Mouse (Mus musculus): ENCODE data around the gene Rnf224. TPM values are rescaled to one million over a fixed set of nuclear protein-coding genes. Genes with fewer than 3 reads are reported as not detected.
A peak's percentile ranks its signal among the peaks of the same experiment; 100 is the strongest.

Gene Rnf224
- polyA plus RNA-seq, 1 experiment from 2014 or later, result not detected

- Histone ChIP-seq H3K27ac (peak within 1 kb of the TSS; percentile 96), H3K9ac (replicated peaks) (peak within 1 kb of the TSS; percentile 94), H3K4me2 (replicated peaks) (peak within 1 kb of the TSS; percentile 98), H3K36me3 (peaks cover 13% of the 10 kb centered on the region), H3K4me1 (replicated peaks) (peaks cover 26% of the 10 kb centered on the region), H3K4me3 (replicated peaks) (peak within 1 kb of the TSS; percentile 89), H3K27me3 (no peaks in the 10 kb centered on the region), H3K9me3 (no peaks in the 10 kb centered on the region)
- WGBS, result under 1% methylated on average over 17 of the region's 17 CpGs
- ATAC-seq, result no peak
These were observed 12.2 kb downstream of the Rnf224 start, which contains the start of gene Tubb4b for GRCm38 (mm10) chr2:25224492-25224765. Tubb4b (minus strand) TSS chr2:25224702.

GRCm38 (mm10) chr2:25223681-25224491 lies 12.7 kb downstream of the Rnf224 start:
- Histone ChIP-seq H3K36me3 (peaks cover 13% of the 10 kb centered on the region), H3K27me3 (no peaks in the 10 kb centered on the region), H3K27ac (peak overlapping the region; percentile 90), H3K4me1 (replicated peaks) (peaks cover 24% of the 10 kb centered on the region), H3K9ac (replicated peaks) (peak overlapping the region; percentile 94), H3K9me3 (no peaks in the 10 kb centered on the region), H3K4me2 (replicated peaks) (peak overlapping the region; percentile 98), H3K4me3 (replicated peaks) (peak overlapping the region; percentile 89)
- ATAC-seq, result no peak; the same call in 1 of the 2 replicates
- WGBS, result 3% methylated on average over 47 of the region's 53 CpGs

GRCm38 (mm10) chr2:25221331-25221772 lies 15.2 kb downstream of the Rnf224 start:
- no peak overlapping the region for H3K4me2 ChIP-seq (replicated peaks)
- no peak for ATAC-seq
- H3K36me3 ChIP-seq, result peaks cover 13% of the 10 kb centered on the region
- no peaks in the 10 kb centered on the region for H3K27me3 ChIP-seq
- H3K9me3 ChIP-seq, result no peaks in the 10 kb centered on the region
- H3K9ac ChIP-seq (replicated peaks), result no peak overlapping the region
- H3K4me1 ChIP-seq (replicated peaks), result peaks cover 19% of the 10 kb centered on the region
- 72% methylated on average over 5 of the region's 5 CpGs for WGBS
- H3K27ac ChIP-seq, result no peak overlapping the region
- no peak overlapping the region for H3K4me3 ChIP-seq (replicated peaks)

GRCm38 (mm10) chr2:25218445-25218844 lies 18.1 kb downstream of the Rnf224 start, which contains the start of gene Fam166a:
Fam166a (plus strand) TSS chr2:25218745.
- ATAC-seq, result no peak
- no peak within 1 kb of the TSS for H3K9ac ChIP-seq (replicated peaks)
- H3K9me3 ChIP-seq, result no peaks in the 10 kb centered on the region
- H3K4me3 ChIP-seq (replicated peaks), result no peak within 1 kb of the TSS
- H3K4me2 ChIP-seq (replicated peaks), result no peak within 1 kb of the TSS
- peaks cover 13% of the 10 kb centered on the region for H3K36me3 ChIP-seq
- H3K4me1 ChIP-seq (replicated peaks), result peaks cover 10% of the 10 kb centered on the region
- no peak within 1 kb of the TSS for H3K27ac ChIP-seq
- no peaks in the 10 kb centered on the region for H3K27me3 ChIP-seq

- H3K27me3 ChIP-seq, result 0 out of 2 replicates have a peak, but pooled peaks cover 6% of the 10 kb centered on the region
- H3K9ac ChIP-seq (replicated peaks), result no peak overlapping the region
- WGBS, result 66% methylated on average over 2 of the region's 2 CpGs
- no peak for ATAC-seq
- peaks cover 13% of the 10 kb centered on the region for H3K36me3 ChIP-seq
- H3K4me1 ChIP-seq (replicated peaks), result peaks cover 4% of the 10 kb centered on the region; the same call in 1 of the 2 replicates
- H3K4me2 ChIP-seq (replicated peaks), result no peak overlapping the region
- no peak overlapping the region for H3K4me3 ChIP-seq (replicated peaks)
- H3K27ac ChIP-seq, result no peak overlapping the region
- H3K9me3 ChIP-seq, result no peaks in the 10 kb centered on the region
These were observed 18.9 kb downstream of the Rnf224 start for GRCm38 (mm10) chr2:25217666-25218065.

- 66% methylated on average over 3 of the region's 3 CpGs for WGBS
These were observed 22.1 kb downstream of the Rnf224 start, which contains the start of gene Stpg3 for GRCm38 (mm10) chr2:25214444-25214843. Stpg3 (minus strand) TSS chr2:25214637.

GRCm38 (mm10) chr2:25213266-25213865 lies 23.2 kb downstream of the Rnf224 start:
- Histone ChIP-seq H3K9ac (replicated peaks) (no peak overlapping the region), H3K4me3 (replicated peaks) (no peak overlapping the region), H3K27me3 (0 out of 2 replicates have a peak, but pooled peaks cover 6% of the 10 kb centered on the region), H3K4me1 (replicated peaks) (peaks cover 27% of the 10 kb centered on the region), H3K27ac (no peak overlapping the region), H3K9me3 (no peaks in the 10 kb centered on the region), H3K4me2 (replicated peaks) (no peak overlapping the region), H3K36me3 (peaks cover 8% of the 10 kb centered on the region)
- 69% methylated on average over 23 of the region's 23 CpGs for WGBS
- no peak for ATAC-seq

More at GRCm38 (mm10) chr2:25214444-25214843, 22.1 kb downstream of the Rnf224 start, which contains the start of gene Stpg3:
- Histone ChIP-seq H3K36me3 (peaks cover 4% of the 10 kb centered on the region; the same call in 1 of the 2 replicates), H3K9me3 (no peaks in the 10 kb centered on the region), H3K9ac (replicated peaks) (no peak within 1 kb of the TSS), H3K4me1 (replicated peaks) (peaks cover 18% of the 10 kb centered on the region), H3K4me2 (replicated peaks) (no peak within 1 kb of the TSS), H3K27ac (no peak within 1 kb of the TSS), H3K4me3 (replicated peaks) (no peak within 1 kb of the TSS), H3K27me3 (0 out of 2 replicates have a peak, but pooled peaks cover 6% of the 10 kb centered on the region)
- no peak for ATAC-seq

GRCm38 (mm10) chr2:25211121-25211670 lies 25.4 kb downstream of the Rnf224 start, which contains the start of gene Nelfb:
Nelfb (minus strand) TSS chr2:25211489.
- peak within 1 kb of the TSS; percentile 86 for H3K4me3 ChIP-seq (replicated peaks)
- peaks cover 38% of the 10 kb centered on the region for H3K4me1 ChIP-seq (replicated peaks)
- peak within 1 kb of the TSS; percentile 91 for H3K4me2 ChIP-seq (replicated peaks)
- H3K9ac ChIP-seq (replicated peaks), result peak within 1 kb of the TSS; percentile 86
- under 1% methylated on average over 43 of the region's 44 CpGs for WGBS
- H3K27ac ChIP-seq, result peak within 1 kb of the TSS; percentile 86
- no peaks in the 10 kb centered on the region for H3K9me3 ChIP-seq
- H3K36me3 ChIP-seq, result peaks cover 29% of the 10 kb centered on the region
- H3K27me3 ChIP-seq, result 0 out of 2 replicates have a peak, but pooled peaks cover 6% of the 10 kb centered on the region
- peak; percentile 95 for ATAC-seq

GRCm38 (mm10) chr2:25210686-25211085 lies 25.9 kb downstream of the Rnf224 start:
- Histone ChIP-seq H3K9me3 (no peaks in the 10 kb centered on the region), H3K36me3 (peaks cover 34% of the 10 kb centered on the region), H3K27ac (peak overlapping the region; percentile 86), H3K4me3 (replicated peaks) (peak overlapping the region; percentile 86), H3K9ac (replicated peaks) (peak overlapping the region; percentile 86), H3K27me3 (0 out of 2 replicates have a peak, but pooled peaks cover 6% of the 10 kb centered on the region), H3K4me1 (replicated peaks) (peaks cover 38% of the 10 kb centered on the region), H3K4me2 (replicated peaks) (peak overlapping the region; percentile 91)
- 0% methylated on average over 24 of the region's 24 CpGs for WGBS
- ATAC-seq, result no peak; the same call in 1 of the 2 replicates

- H3K36me3 ChIP-seq, result peaks cover 63% of the 10 kb centered on the region
- 79% methylated on average over 1 of the region's 1 CpGs for WGBS
These were observed 29.0 kb downstream of the Rnf224 start for GRCm38 (mm10) chr2:25207593-25207992.

GRCm38 (mm10) chr2:25203631-25204214 lies 32.9 kb downstream of the Rnf224 start:
- Histone ChIP-seq H3K4me2 (replicated peaks) (no peak overlapping the region), H3K4me3 (replicated peaks) (no peak overlapping the region), H3K27ac (no peak overlapping the region), H3K9ac (replicated peaks) (no peak overlapping the region), H3K9me3 (no peaks in the 10 kb centered on the region), H3K4me1 (replicated peaks) (peaks cover 14% of the 10 kb centered on the region), H3K36me3 (peaks cover 94% of the 10 kb centered on the region), H3K27me3 (no peaks in the 10 kb centered on the region)
- 63% methylated on average over 4 of the region's 4 CpGs for WGBS
- ATAC-seq, result no peak

More at GRCm38 (mm10) chr2:25207593-25207992, 29.0 kb downstream of the Rnf224 start:
- Histone ChIP-seq H3K9ac (replicated peaks) (no peak overlapping the region), H3K4me2 (replicated peaks) (no peak overlapping the region), H3K4me1 (replicated peaks) (peaks cover 38% of the 10 kb centered on the region), H3K27ac (no peak overlapping the region), H3K27me3 (no peaks in the 10 kb centered on the region), H3K9me3 (no peaks in the 10 kb centered on the region), H3K4me3 (replicated peaks) (no peak overlapping the region)
- no peak for ATAC-seq

Data from midbrain, embryonic 13.5 days (tissue).